Mouse (Mus musculus) c-Kit-positive CD71-positive TER-119-positive erythroid progenitor cells, embryonic 14.5 days (primary cell): ENCODE data around the gene Mdm2.

ENCODE experiments used
- DNase-seq: peaks from one replicate; pipeline ENCODE4 v3.0.0-alpha.2; 2013; ENCODE audit warnings: low spot score

Mdm2 gene

GRCm38 (mm10) chr10:117655460-117655859, 55.1 kb downstream of the Mdm2 start:
- DNase-seq = no peak

- DNase-seq = no peak
These were observed 55.9 kb downstream of the Mdm2 start for GRCm38 (mm10) chr10:117654576-117655123.

- DNase-seq = no peak
These were observed 56.8 kb downstream of the Mdm2 start for GRCm38 (mm10) chr10:117653779-117654173.

- DNase-seq = no peak
These were observed 57.4 kb downstream of the Mdm2 start for GRCm38 (mm10) chr10:117652930-117653778.

- DNase-seq = no peak
These were observed 58.2 kb downstream of the Mdm2 start for GRCm38 (mm10) chr10:117652378-117652774.

- DNase-seq = no peak
These were observed 58.8 kb downstream of the Mdm2 start for GRCm38 (mm10) chr10:117651587-117652377.

GRCm38 (mm10) chr10:117650725-117651124, 59.8 kb downstream of the Mdm2 start:
- DNase-seq = no peak

GRCm38 (mm10) chr10:117650042-117650655, 60.4 kb downstream of the Mdm2 start:
- no peak for DNase-seq

GRCm38 (mm10) chr10:117649292-117650041, 61.1 kb downstream of the Mdm2 start:
- DNase-seq = no peak

GRCm38 (mm10) chr10:117648643-117649042, 61.9 kb downstream of the Mdm2 start:
- DNase-seq = no peak

GRCm38 (mm10) chr10:117647964-117648472, 62.5 kb downstream of the Mdm2 start:
- DNase-seq = no peak

GRCm38 (mm10) chr10:117647158-117647505, 63.4 kb downstream of the Mdm2 start:
- DNase-seq = no peak

GRCm38 (mm10) chr10:117646482-117647157, 63.9 kb downstream of the Mdm2 start:
- no peak for DNase-seq

GRCm38 (mm10) chr10:117645487-117645964, 65.0 kb downstream of the Mdm2 start:
- DNase-seq = no peak

GRCm38 (mm10) chr10:117644828-117645227, 65.7 kb downstream of the Mdm2 start:
- no peak for DNase-seq

- DNase-seq = no peak
These were observed 66.2 kb downstream of the Mdm2 start for GRCm38 (mm10) chr10:117644429-117644748.

GRCm38 (mm10) chr10:117643711-117644428, 66.7 kb downstream of the Mdm2 start:
- DNase-seq = no peak

- no peak for DNase-seq
These were observed 67.3 kb downstream of the Mdm2 start for GRCm38 (mm10) chr10:117643302-117643701.

- no peak for DNase-seq
These were observed 67.9 kb downstream of the Mdm2 start for GRCm38 (mm10) chr10:117642491-117643262.

GRCm38 (mm10) chr10:117642201-117642450, 68.4 kb downstream of the Mdm2 start:
- DNase-seq = no peak
